Mouse (Mus musculus) embryonic fibroblast, embryonic 13.5 days (primary cell): ENCODE measurements around the gene Fggy.

ENCODE experiments used
- CTCF ChIP-seq: IDR thresholded peaks from 2 replicates; pipeline ENCODE4 v1.5.1; 2011; ENCODE audit warnings: mild to moderate bottlenecking, control low read depth, low read length, moderate library complexity, borderline replicate concordance; ENCODE audit not compliant: insufficient read depth
- POLR2A ChIP-seq: IDR thresholded peaks from 2 replicates; pipeline ENCODE4 v1.6.1; 2011; ENCODE audit warnings: low read depth, mild to moderate bottlenecking, control low read depth, low read length, moderate library complexity

GRCm38 (mm10) chr4:95707941-95708897, 150.9 kb downstream of the Fggy start:
- TF ChIP-seq CTCF = no peak
- no peak for TF ChIP-seq POLR2A
